Mouse (Mus musculus) spleen, postnatal 14 days (tissue): Measurements from ENCODE around the gene Gm10134.

ENCODE experiments used
- DNase-seq, 2 experiments: peaks; one replicate each; pipeline ENCODE4 v3.0.0; 2021 to 2022; ENCODE audit warnings: low spot score in 2 of 2

Gm10134 gene

DNA sequence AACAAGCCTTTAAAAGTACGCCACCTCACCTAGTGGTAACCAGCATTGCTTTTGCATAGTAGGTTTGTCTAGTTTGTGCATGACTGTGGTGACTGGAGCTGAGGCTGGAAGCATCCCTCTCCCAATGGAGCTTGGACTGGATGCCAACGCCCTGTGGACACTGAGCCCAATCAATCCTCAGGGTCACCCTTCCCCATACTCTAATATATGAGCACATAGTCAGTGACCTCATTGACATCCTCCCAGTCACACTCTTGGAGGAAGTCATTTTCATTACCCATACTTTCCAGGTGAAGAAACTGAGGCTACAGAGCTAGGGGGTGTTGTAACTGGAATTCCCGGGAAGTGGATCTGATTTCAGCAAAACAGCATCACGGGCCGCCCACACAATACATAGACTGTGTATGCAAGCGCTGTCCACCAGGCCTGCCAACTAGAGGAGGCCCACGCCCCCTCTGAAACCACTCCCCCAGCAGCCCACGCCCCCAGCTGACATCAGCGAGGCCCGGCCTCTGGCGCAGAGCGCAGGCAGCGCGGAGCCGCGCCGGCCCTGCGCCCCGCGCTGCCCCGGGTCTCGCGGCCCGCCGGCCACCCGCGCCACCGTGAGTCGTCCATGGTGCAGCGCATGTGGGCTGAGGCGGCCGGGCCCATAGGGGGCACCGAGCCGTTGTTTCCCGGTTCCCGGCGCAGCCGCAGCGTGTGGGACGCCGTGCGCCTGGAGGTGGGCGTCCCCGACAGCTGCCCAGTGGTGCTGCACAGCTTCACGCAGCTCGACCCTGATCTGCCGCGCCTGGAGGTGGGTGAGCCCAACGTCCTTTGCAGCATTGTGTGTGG is 27.3 kb downstream of the Gm10134 start:
- DNase-seq, result peak; percentile 57 to 71

DNA sequence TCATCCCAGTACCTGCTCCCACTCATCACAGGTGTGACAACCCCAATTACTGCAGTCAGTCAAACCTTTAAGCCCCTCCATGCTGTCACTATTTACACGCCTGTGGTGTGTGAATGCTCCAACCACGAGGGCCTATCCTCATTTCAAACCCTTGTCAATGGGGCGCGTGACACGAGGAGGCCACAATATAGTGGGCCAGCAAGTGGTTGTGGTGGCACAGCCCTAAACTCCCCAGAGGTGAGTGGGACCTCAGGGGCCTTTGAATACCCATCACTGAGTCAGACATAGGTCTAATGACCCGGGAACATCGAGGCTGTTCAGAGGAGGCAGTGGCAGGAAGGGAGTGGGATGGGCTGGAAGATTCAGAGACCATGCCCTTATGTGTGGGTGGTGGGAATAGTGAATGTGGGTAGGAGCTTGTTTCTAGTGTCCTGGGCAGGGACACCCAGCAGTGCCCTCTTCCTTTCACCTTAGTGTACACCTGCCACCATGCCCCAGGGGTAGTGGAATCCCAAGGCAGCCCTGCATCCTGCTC is 28.1 kb downstream of the Gm10134 start:
- no peak for DNase-seq

DNA sequence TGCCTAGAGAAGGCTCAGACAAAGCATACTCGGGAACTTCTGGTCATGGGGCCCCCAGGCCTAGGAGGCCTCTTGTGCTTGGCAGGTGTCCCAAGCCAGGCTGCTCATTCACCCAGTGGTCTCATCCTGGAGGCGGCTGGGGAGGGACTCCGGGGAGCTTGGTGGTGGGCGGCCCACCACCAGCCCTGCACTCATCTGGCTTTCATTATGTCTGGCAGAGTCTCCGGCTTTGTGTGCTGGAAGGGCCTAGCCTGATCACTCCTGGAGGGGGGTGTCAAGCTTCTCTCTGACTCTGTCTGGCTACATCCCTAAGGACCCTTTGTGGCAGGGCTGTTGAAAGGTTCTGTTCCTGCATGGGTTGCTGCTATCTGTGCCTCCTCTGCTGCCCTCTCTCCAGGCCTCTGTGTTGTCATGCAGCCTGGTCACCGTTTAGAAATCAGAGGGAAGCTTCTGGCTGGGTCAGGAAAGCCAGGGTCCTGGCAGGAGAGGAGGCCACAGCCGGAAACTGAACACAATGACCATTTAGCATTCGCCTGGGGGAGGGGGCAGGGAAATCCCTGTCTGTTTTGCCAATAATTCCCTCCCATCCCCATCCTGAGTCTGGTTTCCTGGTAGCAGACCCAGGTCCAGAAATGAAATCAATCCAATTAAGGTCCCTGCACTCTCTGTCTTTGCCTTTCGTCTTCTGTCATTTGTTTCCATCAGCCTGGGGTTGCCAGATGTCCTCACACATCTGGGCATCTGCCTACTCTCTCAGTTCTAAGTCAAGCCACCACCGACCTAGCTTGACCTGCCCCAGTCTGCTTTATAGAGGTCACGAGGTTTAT is 28.8 kb downstream of the Gm10134 start:
- DNase-seq, result no peak

DNA sequence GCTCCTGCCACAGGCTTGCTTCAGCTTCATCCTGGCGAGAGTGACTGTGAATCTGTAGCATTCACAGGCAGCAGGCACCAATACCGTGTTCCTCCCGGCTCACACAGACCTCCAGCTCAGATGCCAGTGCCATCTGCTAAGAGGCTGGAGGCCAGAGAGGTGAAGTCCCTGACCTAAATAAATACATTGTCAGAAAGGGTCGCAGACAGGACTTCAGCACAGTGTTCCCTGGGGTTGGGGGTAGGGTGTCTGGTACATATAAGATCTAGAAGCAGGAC is 29.3 kb downstream of the Gm10134 start:
- no peak for DNase-seq

DNA sequence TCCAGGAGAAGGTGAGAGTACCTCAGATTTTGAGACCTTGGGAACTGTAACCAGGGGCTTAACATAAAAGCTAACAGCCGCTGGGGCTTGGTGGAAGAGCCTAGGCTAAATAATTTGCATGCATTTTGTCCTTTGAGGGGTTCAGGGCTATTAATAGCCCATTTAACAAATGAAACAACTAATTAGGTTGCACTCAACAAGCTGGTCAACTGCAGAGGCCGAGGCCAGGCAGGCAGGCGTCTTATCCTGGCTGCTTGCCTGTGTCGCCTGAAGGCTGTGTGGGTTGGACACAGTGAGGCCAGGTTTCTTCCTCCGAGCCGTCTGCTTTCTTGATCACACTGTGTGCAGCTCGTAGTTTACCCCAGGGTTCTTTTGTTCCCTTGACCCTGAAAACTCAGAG is 29.8 kb downstream of the Gm10134 start:
- DNase-seq, result no peak

DNA sequence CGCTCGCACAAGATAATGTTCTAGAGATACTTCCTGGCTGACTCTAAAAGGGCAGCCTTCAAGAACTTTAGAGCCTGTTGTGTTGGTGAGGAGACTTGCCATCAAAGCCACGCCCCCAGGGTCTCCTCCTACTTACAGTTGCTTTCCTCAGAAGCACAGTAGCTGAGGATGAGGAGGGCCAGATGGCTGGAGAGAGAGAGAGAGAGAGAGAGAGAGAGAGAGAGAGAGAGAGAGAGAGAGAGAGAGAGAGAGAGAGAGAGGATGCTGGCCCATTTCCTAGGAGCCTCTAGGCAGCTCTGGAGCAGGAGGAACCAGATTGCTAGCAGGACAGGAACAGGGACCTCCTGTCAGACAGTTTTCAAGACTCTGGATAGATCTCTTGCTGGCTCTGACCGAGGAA is 30.3 kb downstream of the Gm10134 start:
- DNase-seq, result no peak

DNA sequence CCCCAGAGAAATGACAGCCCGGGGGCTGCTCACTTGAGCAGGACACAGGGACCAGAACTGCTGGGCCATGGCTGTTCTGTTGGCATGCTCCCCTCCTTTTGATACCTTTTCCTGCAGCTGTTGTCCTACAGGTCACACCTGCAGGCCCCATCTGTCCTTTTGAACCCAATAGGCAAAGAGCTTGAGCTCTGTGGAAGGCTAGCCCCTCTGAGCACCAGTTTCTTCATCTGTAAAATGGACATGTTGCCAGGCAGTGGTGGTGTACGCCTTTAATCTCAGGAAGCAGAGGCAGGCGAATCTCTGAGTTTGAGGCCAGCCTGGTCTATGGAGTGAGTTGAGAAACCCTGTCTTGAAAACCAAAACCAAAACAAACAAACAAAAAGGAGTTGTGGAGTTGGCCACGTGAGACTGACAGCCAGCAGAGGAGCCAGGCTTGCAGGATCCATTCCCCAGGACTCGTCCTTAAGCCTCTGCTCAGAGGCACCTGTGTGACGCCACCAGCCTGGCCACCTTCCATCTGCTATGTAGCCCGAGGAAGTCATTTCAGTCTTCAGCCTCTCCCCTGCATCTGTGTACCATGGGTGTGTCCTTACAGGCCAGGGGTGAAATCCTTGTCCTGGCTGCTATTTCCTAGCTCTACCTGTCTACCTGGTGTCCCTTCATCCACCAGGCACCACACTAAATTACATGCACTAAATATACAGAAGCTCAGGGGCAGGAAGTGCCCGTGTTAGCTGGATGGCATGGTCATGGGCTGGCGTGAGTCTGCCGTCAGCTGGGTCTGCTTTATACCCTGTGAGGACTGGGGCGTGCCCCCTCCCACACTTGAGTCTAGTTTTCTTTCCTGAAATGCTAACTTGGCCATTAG is 31.1 kb downstream of the Gm10134 start:
- no peak for DNase-seq

DNA sequence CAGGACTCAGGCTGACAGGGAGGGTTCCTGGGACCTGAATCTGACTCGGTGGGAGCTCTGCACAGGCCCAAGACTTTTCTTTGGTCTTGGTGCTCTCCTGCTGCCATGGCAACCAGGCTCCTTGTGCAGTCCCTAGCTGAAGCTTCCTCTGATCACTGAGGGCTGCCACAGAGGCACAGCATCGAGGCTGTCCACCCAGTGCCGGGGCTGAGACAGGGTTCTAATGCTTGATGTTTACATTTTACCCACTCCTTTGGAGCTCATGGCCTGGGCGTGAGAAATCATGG is 31.7 kb downstream of the Gm10134 start:
- no peak for DNase-seq

DNA sequence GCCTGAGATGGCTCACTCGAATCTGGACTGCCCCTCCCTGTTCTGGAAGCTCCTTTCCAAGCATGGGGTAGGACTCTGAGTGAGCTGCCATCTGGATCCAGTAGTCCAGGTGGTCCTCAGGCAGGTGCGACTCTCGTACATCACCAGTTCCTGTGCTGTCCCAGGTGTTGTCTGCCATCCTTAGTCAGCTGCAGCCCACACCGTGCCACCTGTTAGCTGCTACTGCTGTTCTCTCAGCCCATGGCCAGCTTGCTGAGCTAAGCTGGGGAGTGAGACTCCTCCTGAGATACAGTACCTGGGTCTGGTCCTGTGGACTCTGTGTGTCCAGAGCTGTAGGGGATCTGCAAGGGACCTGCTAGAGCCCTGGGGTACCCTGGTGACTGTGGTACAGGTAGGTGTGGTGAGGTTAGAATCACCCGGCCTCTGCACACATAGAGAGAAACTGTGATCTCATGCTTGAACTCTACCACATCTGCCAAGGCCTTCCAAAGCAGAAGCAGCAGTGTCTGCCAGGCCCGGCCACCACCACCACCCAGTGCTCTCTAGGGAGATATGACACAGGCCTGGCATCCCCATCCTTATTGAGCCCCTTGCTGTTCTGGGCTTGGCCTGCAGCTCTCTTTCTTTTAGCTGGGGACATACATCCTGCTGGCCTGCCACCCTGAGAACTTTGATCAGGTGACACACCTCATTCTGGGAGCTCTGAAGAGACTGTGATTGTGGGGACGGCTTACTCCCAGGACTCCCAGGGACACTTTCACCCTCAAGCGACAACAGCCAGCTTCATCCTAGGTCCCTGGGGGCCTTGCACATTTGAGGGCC is 32.3 kb downstream of the Gm10134 start:
- DNase-seq, result no peak

DNA sequence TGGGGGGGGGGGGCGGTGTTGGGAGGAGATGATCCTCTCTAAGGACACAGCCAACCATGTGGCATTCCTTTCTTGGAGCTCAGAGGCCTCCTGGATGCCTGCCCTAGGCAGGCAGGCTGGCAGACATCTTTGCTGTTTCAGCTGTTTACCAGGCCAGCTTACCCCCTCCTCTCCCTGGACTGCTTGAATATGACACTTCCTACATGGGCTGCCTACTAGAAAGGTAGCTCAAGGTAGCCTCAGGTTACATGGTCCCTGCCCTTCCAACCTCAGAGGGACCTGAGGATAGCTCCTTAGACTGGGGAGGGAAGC is 32.9 kb downstream of the Gm10134 start:
- DNase-seq, result no peak

DNA sequence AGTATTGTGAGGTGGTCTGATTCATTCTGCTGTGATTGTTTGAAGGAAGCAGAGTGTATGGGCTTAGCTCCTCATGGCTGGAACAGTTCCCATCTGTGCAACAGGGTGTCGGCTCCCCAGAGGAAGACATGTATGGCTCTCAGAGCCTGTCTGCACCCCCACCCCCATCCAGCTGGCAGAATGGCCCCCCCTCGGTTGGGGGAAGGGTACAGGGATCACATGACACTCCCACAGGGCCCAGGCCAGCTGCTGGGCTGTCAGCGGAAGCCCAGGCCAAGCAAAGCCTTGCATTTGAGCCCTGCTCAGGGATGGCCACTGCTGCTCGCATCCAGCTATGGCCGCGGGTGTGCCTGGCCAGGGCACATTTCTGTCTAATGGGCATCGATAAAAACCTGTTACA is 33.3 kb downstream of the Gm10134 start:
- peak; percentile 17 to 40 for DNase-seq

DNA sequence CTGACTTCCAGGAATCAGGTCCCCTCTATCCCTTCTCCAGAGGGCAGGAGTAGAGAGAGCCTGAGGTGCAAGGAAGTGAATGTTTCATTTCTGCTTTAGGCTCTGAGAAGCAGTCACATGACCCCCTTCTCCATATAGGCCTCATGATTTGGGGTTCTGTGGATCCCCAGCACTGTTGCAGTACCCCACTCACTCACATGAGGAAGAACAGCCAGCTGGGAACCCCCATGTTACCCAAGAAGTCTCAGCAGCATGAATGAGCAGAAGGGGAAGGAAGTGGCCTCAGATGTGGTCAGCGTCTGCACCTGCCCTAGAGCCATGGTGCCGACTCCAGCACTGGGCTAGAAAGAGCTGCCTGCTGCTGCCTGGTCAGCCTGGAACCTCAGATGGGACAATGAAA is 34.1 kb downstream of the Gm10134 start:
- peak in 1 of 2 experiments; percentile 43 for DNase-seq

DNA sequence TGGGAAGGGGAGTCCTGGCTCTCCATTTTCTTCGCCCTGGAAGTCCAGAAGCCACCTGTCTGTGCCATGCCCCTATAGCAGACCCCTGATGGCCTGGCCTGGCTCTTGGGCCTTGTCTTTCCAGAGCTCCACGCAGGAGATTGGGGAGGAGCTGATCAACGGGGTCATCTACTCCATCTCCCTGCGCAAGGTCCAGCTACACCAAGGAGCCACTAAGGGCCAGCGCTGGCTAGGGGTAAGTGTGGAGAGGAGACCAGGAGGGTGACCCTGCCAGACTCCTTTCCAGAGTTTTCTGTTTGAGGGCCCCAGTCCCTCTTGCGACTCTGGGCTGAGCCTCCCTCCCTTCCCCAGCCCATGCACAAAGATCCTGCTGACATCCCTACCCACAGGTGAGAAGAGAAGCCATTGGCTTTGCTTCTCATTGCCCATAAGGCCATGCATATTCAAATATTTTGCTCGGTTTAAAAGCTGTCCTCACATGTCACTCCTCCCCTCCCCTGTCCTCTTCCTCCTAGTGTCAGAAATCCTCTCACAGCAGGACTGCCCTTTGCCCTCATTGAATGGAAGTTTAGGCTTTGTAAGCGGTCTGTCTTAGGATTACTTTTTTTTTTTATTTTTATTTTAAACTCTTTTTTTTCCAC is 34.8 kb downstream of the Gm10134 start:
- no peak for DNase-seq

DNA sequence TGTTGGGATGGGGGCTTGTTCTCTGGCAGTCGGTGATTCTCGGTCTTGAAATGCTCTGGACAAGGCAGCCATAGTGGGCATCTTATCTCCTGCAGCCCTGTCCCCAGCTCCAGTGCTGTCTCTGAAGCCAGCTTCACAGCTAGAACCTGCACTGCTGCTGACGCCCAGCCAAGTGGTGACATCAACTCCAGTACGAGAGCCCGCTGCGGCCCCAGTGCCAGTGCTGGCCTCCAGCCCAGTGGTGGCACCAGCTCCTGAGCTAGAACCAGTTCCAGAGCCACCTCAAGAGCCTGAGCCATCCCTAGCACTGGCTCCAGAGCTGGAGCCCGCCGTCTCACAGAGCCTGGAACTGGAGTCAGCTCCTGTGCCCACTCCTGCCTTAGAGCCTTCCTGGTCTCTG is 38.0 kb downstream of the Gm10134 start:
- no peak for DNase-seq

DNA sequence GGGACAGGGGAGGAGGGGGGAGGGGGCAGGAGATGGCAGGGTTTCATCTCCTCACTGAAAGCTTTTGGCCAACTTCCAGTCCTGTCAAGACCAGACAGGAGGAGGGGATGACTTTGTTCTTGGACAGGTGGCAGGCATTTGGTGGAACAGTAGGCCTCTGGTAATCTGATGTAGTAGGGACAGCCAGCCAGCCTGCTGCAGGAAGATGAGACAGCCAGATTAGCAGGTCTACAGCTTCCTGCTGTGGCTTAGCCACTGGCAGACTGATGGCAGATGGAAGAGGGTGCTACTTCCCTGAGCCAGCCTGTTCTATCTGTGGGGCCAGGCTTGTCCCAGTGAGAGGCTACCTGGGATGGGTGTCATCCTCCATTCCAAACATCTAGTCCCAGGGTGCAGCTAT is 40.1 kb downstream of the Gm10134 start:
- no peak for DNase-seq

DNA sequence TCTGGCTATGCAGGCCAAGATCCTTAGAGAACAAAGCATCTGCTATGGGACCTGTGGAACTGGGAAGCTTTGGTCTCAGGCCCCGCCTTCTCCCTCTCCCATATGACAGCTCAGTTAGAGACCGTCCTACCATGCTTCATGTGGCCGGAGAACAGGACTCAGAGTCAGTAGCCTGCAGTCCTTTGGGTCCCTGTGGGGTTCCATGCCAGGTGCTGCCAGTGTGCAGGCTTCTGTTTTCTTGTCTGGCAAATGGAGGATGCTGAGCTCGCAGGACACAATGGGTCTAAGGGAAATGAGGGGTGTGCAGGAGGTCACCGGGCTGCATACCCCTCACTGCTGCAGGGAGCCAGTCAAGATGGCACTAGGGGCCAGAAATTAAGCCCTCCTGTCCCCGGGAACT is 40.7 kb downstream of the Gm10134 start:
- no peak for DNase-seq

DNA sequence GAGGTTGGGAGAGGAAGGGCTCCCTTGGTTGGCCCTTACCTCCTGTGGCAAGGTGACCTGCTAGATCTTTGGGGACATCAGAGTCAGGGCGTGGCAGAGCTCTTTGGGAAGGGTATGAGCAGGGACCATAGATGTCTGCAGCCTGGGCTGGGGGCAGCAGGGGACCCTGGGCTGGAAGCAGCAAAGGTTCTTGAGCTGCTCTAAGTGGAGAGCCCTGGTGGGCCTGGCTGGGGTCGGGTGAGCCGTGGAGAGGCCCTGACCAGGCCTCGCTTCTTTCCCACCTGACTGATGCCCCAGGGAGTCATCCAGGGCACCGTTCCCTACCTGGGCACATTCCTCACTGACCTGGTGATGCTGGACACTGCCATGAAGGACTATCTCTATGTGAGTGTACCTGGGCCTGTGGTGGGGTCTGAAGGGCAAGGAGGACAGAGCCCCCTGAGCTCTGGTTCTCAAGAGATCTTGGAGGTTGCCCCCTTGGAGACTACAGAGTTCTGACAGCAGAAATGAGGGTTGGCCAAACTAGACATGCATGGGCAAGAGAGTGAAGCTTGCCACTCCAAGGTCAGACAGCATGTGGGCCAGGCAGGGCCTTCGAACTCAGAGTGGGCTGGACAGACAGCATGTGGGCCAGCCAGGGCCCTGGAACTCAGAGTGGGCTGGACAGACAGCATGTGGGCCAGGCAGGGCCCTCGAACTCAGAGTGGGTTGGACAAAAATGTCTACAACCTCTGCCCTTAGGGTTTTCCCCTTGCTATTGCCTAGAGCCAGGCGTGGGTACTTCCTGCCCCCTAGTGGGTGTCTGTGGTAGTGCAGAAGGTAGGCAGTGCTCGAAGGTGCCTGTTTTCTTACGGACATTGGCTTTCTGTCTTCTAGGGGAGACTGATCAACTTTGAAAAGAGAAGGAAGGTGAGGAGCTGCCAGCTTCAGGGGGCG is 41.6 kb downstream of the Gm10134 start:
- peak; percentile 72 to 85 for DNase-seq

DNA sequence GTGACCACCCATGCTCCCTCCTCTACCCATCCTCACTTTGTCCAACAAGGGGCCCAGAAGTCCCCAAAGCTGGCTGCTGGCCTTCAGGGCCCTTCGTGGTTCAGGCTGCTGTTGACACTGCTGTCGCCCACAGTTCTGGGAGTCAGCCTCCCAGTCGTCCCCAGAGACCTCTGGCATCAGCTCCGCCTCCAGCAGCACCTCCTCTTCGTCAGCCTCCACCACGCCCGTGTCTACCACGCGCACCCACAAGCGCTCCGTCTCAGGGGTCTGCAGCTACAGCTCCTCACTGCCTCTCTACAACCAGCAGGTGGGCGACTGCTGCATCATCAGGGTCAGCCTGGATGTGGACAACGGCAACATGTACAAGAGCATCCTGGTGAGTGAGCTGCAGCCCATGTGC is 43.3 kb downstream of the Gm10134 start:
- no peak for DNase-seq

DNA sequence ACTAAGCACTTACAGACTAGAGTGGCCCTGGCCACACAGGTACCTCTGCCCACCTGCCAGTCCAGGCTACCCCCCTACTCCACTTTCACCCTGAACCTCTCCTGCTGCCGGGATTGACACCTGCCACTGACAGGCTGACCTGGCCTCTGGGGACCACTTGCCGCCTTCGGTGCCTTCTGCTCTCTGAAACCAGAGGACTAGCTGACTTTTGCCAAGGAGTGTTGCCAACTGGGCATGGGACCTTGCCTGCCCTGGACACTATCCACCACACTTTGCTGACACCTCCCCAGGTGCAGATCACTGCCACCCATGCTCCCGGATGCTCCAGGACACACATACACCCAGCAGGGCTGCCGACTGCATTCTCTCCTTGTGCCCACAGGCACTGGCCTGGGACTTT is 46.4 kb downstream of the Gm10134 start:
- DNase-seq, result no peak
